ENCODE assay signal across 19 mouse cellular contexts in genomic region chr7:30392746-30393520, GRCm38 (mm10). TPM values are rescaled to one million over a fixed set of nuclear protein-coding genes. Genes with fewer than 3 reads are reported as not detected.
DNase-seq lines count a peak whose midpoint lies in the region; ATAC-seq lines count a peak whose summit lies in the region.
"Had no signal": no experiment of that assay in that cellular context is flagged by ENCODE, and none has a peak within 500 bp of the region (broad histone marks: within the 10 kb centered on the region; RNA-seq: fewer than 3 reads in every experiment).

No protein-coding gene starts in this region.

- H3K9me3 ChIP-seq in liver, embryonic 13.5 days (replicated peaks) = no peaks in the 10 kb centered on the region
- no peaks in the 10 kb centered on the region for H3K9me3 ChIP-seq in liver, embryonic 11.5 days (ENCODE audit: control insufficient read depth, low read length)
- no peaks in the 10 kb centered on the region for H3K9me3 ChIP-seq in liver, embryonic 16.5 days (replicated peaks; ENCODE audit: control insufficient read depth, low read length)
- no peaks in the 10 kb centered on the region for H3K9me3 ChIP-seq in midbrain, embryonic 14.5 days (ENCODE audit: control insufficient read depth, low read length)
- H3K9me3 ChIP-seq: forebrain, embryonic 15.5 days; liver, embryonic 15.5 days; neural tube, embryonic 15.5 days had no signal

- H3K4me1 ChIP-seq in liver, embryonic 13.5 days (replicated peaks) = peaks cover 5% of the 10 kb centered on the region; the same call in 1 of the 2 replicates
- H3K4me1 ChIP-seq in liver, embryonic 11.5 days (replicated peaks; ENCODE audit: control insufficient read depth, insufficient read depth, low read length) = no peaks in the 10 kb centered on the region
- no peaks in the 10 kb centered on the region; the same call in 1 of the 2 replicates for H3K4me1 ChIP-seq in liver, embryonic 16.5 days (ENCODE audit: control insufficient read depth, low read depth, low read length)
- H3K4me1 ChIP-seq in midbrain, embryonic 14.5 days (ENCODE audit: control insufficient read depth, insufficient read depth, low read length) = no peaks in the 10 kb centered on the region
- H3K4me1 ChIP-seq: forebrain, embryonic 15.5 days; neural tube, embryonic 15.5 days had no signal

- 0 out of 2 replicates have a peak overlapping the region, but pooled peaks have one; percentile 7 for H3K27ac ChIP-seq in liver, embryonic 13.5 days
- no peak overlapping the region for H3K27ac ChIP-seq in liver, embryonic 11.5 days (ENCODE audit: low read depth, low read length)
- peak overlapping the region; percentile 24; the same call in 1 of the 2 replicates for H3K27ac ChIP-seq in liver, embryonic 16.5 days (ENCODE audit: low read length)
- H3K27ac ChIP-seq in midbrain, embryonic 14.5 days (replicated peaks; ENCODE audit: low read depth, low read length) = no peak overlapping the region
- H3K27ac ChIP-seq: forebrain, embryonic 15.5 days; neural tube, embryonic 15.5 days had no signal

- H3K4me3 ChIP-seq in liver, embryonic 13.5 days (replicated peaks) = no peak overlapping the region
- no peak overlapping the region for H3K4me3 ChIP-seq in liver, embryonic 11.5 days (ENCODE audit: low read depth, low read length)
- no peak overlapping the region for H3K4me3 ChIP-seq in liver, embryonic 16.5 days (ENCODE audit: low read depth, low read length)
- H3K4me3 ChIP-seq in midbrain, embryonic 14.5 days (replicated peaks; ENCODE audit: low read depth, low read length) = no peak overlapping the region
- H3K4me3 ChIP-seq: forebrain, embryonic 15.5 days; liver, embryonic 15.5 days; neural tube, embryonic 15.5 days had no signal

- no peak for DNase-seq in liver, embryonic 13.5 days
- no peak for DNase-seq in liver, embryonic 11.5 days (ENCODE audit: low spot score)
- peak; percentile 45 for DNase-seq in CD4-positive helper T cell, adult 2 months (ENCODE audit: low read depth, low spot score)
- DNase-seq in MN1 (ENCODE audit: low spot score) (peak; percentile 12), adipocyte (ENCODE audit: low spot score) (no peak)
- DNase-seq in midbrain, embryonic 14.5 days = no peak
- no peak for DNase-seq in lung, adult 18-20 months
- DNase-seq: cerebellum, adult 9-11 months; heart, adult 18-20 months; kidney, adult 2 months; kidney, postnatal 36 days; left cerebral cortex, postnatal 4 days; right cerebral cortex, adult 18-20 months had no signal

- H3K4me2 ChIP-seq in liver, embryonic 13.5 days = no peak overlapping the region
- H3K4me2 ChIP-seq in liver, embryonic 11.5 days = no peak overlapping the region
- no peak overlapping the region for H3K4me2 ChIP-seq in liver, embryonic 16.5 days (ENCODE audit: low read depth, low read length)
- no peak overlapping the region for H3K4me2 ChIP-seq in midbrain, embryonic 14.5 days (ENCODE audit: low read length)
- H3K4me2 ChIP-seq: forebrain, embryonic 15.5 days; liver, embryonic 15.5 days; neural tube, embryonic 15.5 days had no signal

- no peak for ATAC-seq in liver, embryonic 13.5 days (ENCODE audit: low read depth)
- ATAC-seq in liver, embryonic 11.5 days (replicated peaks; ENCODE audit: low FRiP score) = no peak
- no peak for ATAC-seq in liver, embryonic 16.5 days (ENCODE audit: low read depth)
- ATAC-seq in midbrain, embryonic 14.5 days (ENCODE audit: low FRiP score, low TSS enrichment) = no peak
- ATAC-seq: forebrain, embryonic 15.5 days; hindbrain, embryonic 16.5 days; Patski had no signal

- no peaks in the 10 kb centered on the region for H3K27me3 ChIP-seq in liver, embryonic 13.5 days
- H3K27me3 ChIP-seq in liver, embryonic 11.5 days (replicated peaks; ENCODE audit: control insufficient read depth, insufficient read depth, low read length) = no peaks in the 10 kb centered on the region
- no peaks in the 10 kb centered on the region for H3K27me3 ChIP-seq in liver, embryonic 16.5 days (ENCODE audit: control insufficient read depth, insufficient read depth, low read depth, low read length)
- no peaks in the 10 kb centered on the region for H3K27me3 ChIP-seq in midbrain, embryonic 14.5 days (ENCODE audit: control insufficient read depth, insufficient read depth, low read length)
- H3K27me3 ChIP-seq: forebrain, embryonic 15.5 days; liver, embryonic 15.5 days; neural tube, embryonic 15.5 days had no signal

- H3K9ac ChIP-seq in liver, embryonic 13.5 days = no peak overlapping the region
- H3K9ac ChIP-seq in liver, embryonic 11.5 days (ENCODE audit: low read depth, low read length) = no peak overlapping the region
- H3K9ac ChIP-seq in liver, embryonic 16.5 days (ENCODE audit: low read depth, low read length) = no peak overlapping the region
- H3K9ac ChIP-seq in midbrain, embryonic 14.5 days (replicated peaks; ENCODE audit: low read length) = no peak overlapping the region
- H3K9ac ChIP-seq: forebrain, embryonic 15.5 days; liver, embryonic 15.5 days; neural tube, embryonic 15.5 days had no signal

- WGBS in liver, embryonic 13.5 days (ENCODE audit: insufficient replicate concordance) = 47% methylated on average over 4 of the region's 4 CpGs
- WGBS in liver, embryonic 11.5 days = 67% methylated on average over 4 of the region's 4 CpGs
- 41% methylated on average over 4 of the region's 4 CpGs for WGBS in liver, embryonic 16.5 days (ENCODE audit: insufficient replicate concordance)
- WGBS in midbrain, embryonic 14.5 days = 79% methylated on average over 4 of the region's 4 CpGs

- no peaks in the 10 kb centered on the region for H3K36me3 ChIP-seq in liver, embryonic 13.5 days
- H3K36me3 ChIP-seq in liver, embryonic 11.5 days (ENCODE audit: control insufficient read depth, insufficient read depth, low read length) = no peaks in the 10 kb centered on the region
- H3K36me3 ChIP-seq in liver, embryonic 16.5 days (ENCODE audit: control insufficient read depth, insufficient read depth) = no peaks in the 10 kb centered on the region
- H3K36me3 ChIP-seq in midbrain, embryonic 14.5 days (ENCODE audit: control insufficient read depth, insufficient read depth, low read length) = no peaks in the 10 kb centered on the region
- H3K36me3 ChIP-seq: forebrain, embryonic 15.5 days; liver, embryonic 15.5 days; neural tube, embryonic 15.5 days had no signal

RNA-seq across cellular contexts. Expression of gene Tyrobp, which starts 20.6 kb away (rescaled TPM):
- polyA plus RNA-seq in liver, embryonic 13.5 days (2015; fragmentation: Nextera tagmentation; extraction: Ambion mirVana) = 65.8 and 80.0 TPM in 2 replicates
- 60.6 and 61.9 TPM in 2 replicates for polyA plus RNA-seq in liver, embryonic 11.5 days (2014; fragmentation: Nextera tagmentation; extraction: Ambion mirVana)
- 150 and 154 TPM in 2 replicates for polyA plus RNA-seq in liver, embryonic 16.5 days (2015; fragmentation: Nextera tagmentation; extraction: Ambion mirVana)
- 11.4 and 29.7 TPM in 2 replicates for polyA plus RNA-seq in midbrain, embryonic 14.5 days (2014; fragmentation: Nextera tagmentation; extraction: Ambion mirVana)
- polyA plus RNA-seq: Patski had no signal

RNA-seq across cellular contexts. Expression of gene Hcst, which starts 26.7 kb away (rescaled TPM):
- 2.7 and 4.0 TPM in 2 replicates for polyA plus RNA-seq in liver, embryonic 13.5 days (2015; fragmentation: Nextera tagmentation; extraction: Ambion mirVana)
- 2.2 and 2.9 TPM in 2 replicates for polyA plus RNA-seq in liver, embryonic 11.5 days (2014; fragmentation: Nextera tagmentation; extraction: Ambion mirVana)
- 7.2 and 7.8 TPM in 2 replicates for polyA plus RNA-seq in liver, embryonic 16.5 days (2015; fragmentation: Nextera tagmentation; extraction: Ambion mirVana)
- polyA plus RNA-seq in midbrain, embryonic 14.5 days (2014; fragmentation: Nextera tagmentation; extraction: Ambion mirVana) = 0.58 TPM in 1 of 2 replicates, not detected in the other
- polyA plus RNA-seq: forebrain, embryonic 15.5 days; Patski had no signal

RNA-seq across cellular contexts. Expression of gene Nfkbid, which starts 28.6 kb away (rescaled TPM):
- polyA plus RNA-seq in liver, embryonic 13.5 days (2015; fragmentation: Nextera tagmentation; extraction: Ambion mirVana) = 1.2 TPM in 2 replicates
- polyA plus RNA-seq in liver, embryonic 11.5 days (2014; fragmentation: Nextera tagmentation; extraction: Ambion mirVana) = 1.8 and 3.6 TPM in 2 replicates
- 1.4 and 1.7 TPM in 2 replicates for polyA plus RNA-seq in liver, embryonic 16.5 days (2015; fragmentation: Nextera tagmentation; extraction: Ambion mirVana)
- polyA plus RNA-seq in midbrain, embryonic 14.5 days (2014; fragmentation: Nextera tagmentation; extraction: Ambion mirVana) = 1.4 and 2.3 TPM in 2 replicates

RNA-seq across cellular contexts. Expression of gene Lrfn3, which starts 30.4 kb away (rescaled TPM):
- polyA plus RNA-seq in liver, embryonic 13.5 days (2015; fragmentation: Nextera tagmentation; extraction: Ambion mirVana) = 1.4 and 1.5 TPM in 2 replicates
- 3.5 TPM in 2 replicates for polyA plus RNA-seq in liver, embryonic 11.5 days (2014; fragmentation: Nextera tagmentation; extraction: Ambion mirVana)
- 2.0 and 2.1 TPM in 2 replicates for polyA plus RNA-seq in liver, embryonic 16.5 days (2015; fragmentation: Nextera tagmentation; extraction: Ambion mirVana)
- polyA plus RNA-seq in midbrain, embryonic 14.5 days (2014; fragmentation: Nextera tagmentation; extraction: Ambion mirVana) = 13.9 and 16.3 TPM in 2 replicates

RNA-seq across cellular contexts. Expression of gene Aplp1, which starts 52.4 kb away (rescaled TPM):
- 4.6 and 4.7 TPM in 2 replicates for polyA plus RNA-seq in liver, embryonic 13.5 days (2015; fragmentation: Nextera tagmentation; extraction: Ambion mirVana)
- polyA plus RNA-seq in liver, embryonic 11.5 days (2014; fragmentation: Nextera tagmentation; extraction: Ambion mirVana) = 18.4 and 19.1 TPM in 2 replicates
- 4.2 and 4.4 TPM in 2 replicates for polyA plus RNA-seq in liver, embryonic 16.5 days (2015; fragmentation: Nextera tagmentation; extraction: Ambion mirVana)
- polyA plus RNA-seq in midbrain, embryonic 14.5 days (2014; fragmentation: Nextera tagmentation; extraction: Ambion mirVana) = 662 and 710 TPM in 2 replicates

Comparison
In these comparisons a context has a peak if more than half of its experiments do, and no peak if none do; other contexts are left out.
1. H3K27ac ChIP-seq: peak in liver, embryonic 13.5 days (single experiment) and liver, embryonic 16.5 days (single experiment); none in liver, embryonic 11.5 days (single experiment) and midbrain, embryonic 14.5 days (single experiment).
2. DNase-seq: peak in CD4-positive helper T cell, adult 2 months (single experiment) and MN1 (single experiment); none in liver, embryonic 13.5 days (single experiment), liver, embryonic 11.5 days (single experiment), adipocyte (single experiment), midbrain, embryonic 14.5 days (single experiment) and lung, adult 18-20 months (0 of 2).